10 mouse cellular contexts compared by ENCODE assay signal in the genomic region with DNA sequence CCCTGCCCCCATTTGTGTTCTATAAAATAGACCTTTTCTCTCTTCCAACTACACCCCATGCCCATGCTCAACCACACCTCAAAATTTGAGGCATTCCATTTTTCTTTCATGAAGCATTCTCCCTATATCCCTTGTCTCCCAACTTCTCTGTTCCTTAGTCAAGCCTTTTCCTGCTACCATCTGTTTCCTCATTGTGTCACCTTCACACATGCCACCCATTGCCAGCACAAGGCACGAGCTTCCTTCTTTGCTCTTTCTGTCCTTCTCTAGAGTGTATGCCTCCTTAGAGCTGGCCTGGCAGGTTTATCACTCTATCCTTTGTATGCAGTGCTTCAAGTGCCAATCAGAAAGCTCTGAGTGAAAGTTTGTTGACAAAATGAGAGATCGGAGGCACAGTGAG.
"Had no signal": no experiment of that assay in that cellular context is flagged by ENCODE, and none has a peak within 500 bp of the region (broad histone marks: within the 10 kb centered on the region; RNA-seq: fewer than 3 reads in every experiment).

No protein-coding gene starts in this region.

- DNase-seq: retina, postnatal 1 day; right cerebral cortex, postnatal 14 days; right cerebral cortex, postnatal 25 days; spleen, adult 18-20 months; thymus, adult 18-20 months; thymus, adult 2 months; thymus, postnatal 14 days; thymus, postnatal 25 days; thymus, postnatal 36 days; thymus, postnatal 4 days had no signal
